Mouse (Mus musculus): ENCODE data around the gene Mmp25.

Mmp25 gene

GRCm38 (mm10) chr17:23644613-23645495 lies at the start of gene Mmp25:
Gene Mmp25 (minus strand): TSS chr17:23645277.
- DNase-seq (ENCODE audit: extremely low read depth, insufficient read length, low spot score) = no peak

GRCm38 (mm10) chr17:23694491-23694890 lies 49.4 kb upstream of the Mmp25 start:
- DNase-seq (ENCODE audit: extremely low read depth, insufficient read length, low spot score) = peak; percentile 72

GRCm38 (mm10) chr17:23683856-23684672 lies 39.0 kb upstream of the Mmp25 start, which contains the start of gene Cldn9:
Gene Cldn9 (minus strand): TSS chr17:23684026.
- peak; percentile 70 for DNase-seq (ENCODE audit: extremely low read depth, insufficient read length, low spot score)

GRCm38 (mm10) chr17:23683226-23683625 lies 38.1 kb upstream of the Mmp25 start:
- peak; percentile 80 for DNase-seq (ENCODE audit: extremely low read depth, insufficient read length, low spot score)

GRCm38 (mm10) chr17:23682530-23682929 lies 37.5 kb upstream of the Mmp25 start:
- no peak for DNase-seq (ENCODE audit: extremely low read depth, insufficient read length, low spot score)

GRCm38 (mm10) chr17:23682092-23682491 lies 37.0 kb upstream of the Mmp25 start:
- DNase-seq (ENCODE audit: extremely low read depth, insufficient read length, low spot score) = no peak

- DNase-seq (ENCODE audit: extremely low read depth, insufficient read length, low spot score) = peak; percentile 84
Measured at GRCm38 (mm10) chr17:23681086-23681485, 36.0 kb upstream of the Mmp25 start.

- DNase-seq (ENCODE audit: extremely low read depth, insufficient read length, low spot score) = no peak
Measured at GRCm38 (mm10) chr17:23680336-23680735, 35.3 kb upstream of the Mmp25 start.

- DNase-seq (ENCODE audit: extremely low read depth, insufficient read length, low spot score) = no peak
Measured at GRCm38 (mm10) chr17:23679127-23679835, 34.2 kb upstream of the Mmp25 start, which contains the start of gene Cldn6. Gene Cldn6 (plus strand): TSS chr17:23679249.

- peak; percentile 99 for DNase-seq (ENCODE audit: extremely low read depth, insufficient read length, low spot score)
Measured at GRCm38 (mm10) chr17:23677236-23677679, 32.2 kb upstream of the Mmp25 start, which contains the start of gene Tnfrsf12a. Gene Tnfrsf12a (minus strand): TSS chr17:23677468.

- DNase-seq (ENCODE audit: extremely low read depth, insufficient read length, low spot score) = peak; percentile 90
Measured at GRCm38 (mm10) chr17:23676473-23677031, 31.5 kb upstream of the Mmp25 start.

- DNase-seq (ENCODE audit: extremely low read depth, insufficient read length, low spot score) = peak; percentile 92
Measured at GRCm38 (mm10) chr17:23675564-23676281, 30.6 kb upstream of the Mmp25 start.

GRCm38 (mm10) chr17:23675127-23675526 lies 30.1 kb upstream of the Mmp25 start:
- peak; percentile 81 for DNase-seq (ENCODE audit: extremely low read depth, insufficient read length, low spot score)

GRCm38 (mm10) chr17:23674271-23674952 lies 29.3 kb upstream of the Mmp25 start:
- peak; percentile 57 for DNase-seq (ENCODE audit: extremely low read depth, insufficient read length, low spot score)

- peak; percentile 96 for DNase-seq (ENCODE audit: extremely low read depth, insufficient read length, low spot score)
Measured at GRCm38 (mm10) chr17:23673424-23674073, 28.5 kb upstream of the Mmp25 start, which contains the start of the genes Hcfc1r1 and Thoc6. Gene Hcfc1r1 (plus strand): TSS chr17:23673596. Gene Thoc6 (minus strand): TSS chr17:23673882.

- DNase-seq (ENCODE audit: extremely low read depth, insufficient read length, low spot score) = no peak
Measured at GRCm38 (mm10) chr17:23672761-23673160, 27.7 kb upstream of the Mmp25 start.

- DNase-seq (ENCODE audit: extremely low read depth, insufficient read length, low spot score) = no peak
Measured at GRCm38 (mm10) chr17:23671519-23671918, 26.4 kb upstream of the Mmp25 start.

GRCm38 (mm10) chr17:23670516-23671074 lies 25.5 kb upstream of the Mmp25 start:
- DNase-seq (ENCODE audit: extremely low read depth, insufficient read length, low spot score) = no peak
